Mouse (Mus musculus) embryonic stem cell, embryonic (primary cell): ENCODE measurements around the gene Rps9.

Experiments used
- CTCF ChIA-PET, 4 experiments: fragments of 300-600 bp in 2 of 4; fragments of 350-600 bp in 2 of 4; sonication (Branson Sonifier 250); formaldehyde crosslinking; loops; one replicate each; lab custom pipeline; 2022; ENCODE audit warnings: inconsistent platforms in 2 of 4; lab: Charles Lee
- POLR2A ChIA-PET, 4 experiments: fragments of 300-600 bp in 2 of 4; fragments of 350-600 bp in 2 of 4; sonication (Branson Sonifier 250); formaldehyde crosslinking; loops; one replicate each; lab custom pipeline; 2022; ENCODE audit warnings: antibody characterized with exemption in 4 of 4, inconsistent platforms in 1 of 4; lab: Charles Lee

Rps9 gene

DNA sequence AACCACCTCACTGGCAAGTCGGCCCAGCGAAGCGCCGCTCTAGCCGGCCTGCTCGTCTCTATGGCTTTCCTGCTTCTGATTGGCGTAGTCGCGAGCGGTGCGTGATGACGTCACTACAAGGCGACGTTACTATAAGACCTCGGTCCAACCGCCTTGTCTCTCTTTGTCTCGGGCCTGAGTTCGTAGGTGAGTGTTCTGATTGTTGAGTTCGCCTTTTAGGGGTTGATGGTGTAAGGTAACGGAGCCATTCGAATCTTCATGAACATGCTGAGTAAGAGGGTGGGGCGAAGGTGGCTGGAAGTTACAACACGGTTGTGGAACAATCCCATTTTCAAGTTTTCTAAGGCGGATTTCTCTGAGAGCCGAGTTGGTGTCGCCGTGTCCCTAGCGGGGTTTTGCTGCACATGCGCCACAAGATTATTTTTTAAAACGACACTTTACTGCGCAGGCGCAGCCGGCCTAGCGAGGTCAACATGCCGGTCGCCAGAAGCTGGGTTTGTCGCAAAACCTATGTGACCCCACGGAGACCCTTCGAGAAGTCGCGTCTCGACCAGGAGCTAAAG is at the start of gene Rps9:
Gene Rps9, plus strand, starts transcription at position 115 of the 563 bp plus-strand sequence.
- CTCF ChIA-PET, result no interaction called here

DNA sequence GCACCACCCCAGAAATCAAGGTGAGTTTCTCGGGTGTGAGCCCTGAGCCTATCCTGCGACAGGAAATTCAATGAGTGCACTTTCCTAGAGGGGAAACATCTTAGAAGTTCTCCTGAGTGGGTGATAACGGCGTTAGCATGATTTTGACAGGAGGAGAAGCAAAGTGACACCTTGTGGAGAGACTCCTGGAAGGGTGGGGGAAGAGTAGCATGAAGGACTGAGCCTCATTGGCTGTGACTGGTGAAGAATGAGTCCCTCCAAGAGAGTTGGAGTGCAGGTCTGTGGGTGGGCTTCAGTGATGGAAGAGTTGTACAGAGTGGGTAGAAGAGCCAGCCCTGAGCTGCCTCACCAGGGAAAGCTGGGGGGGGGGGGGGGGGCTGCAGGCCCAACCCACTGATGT is 46.8 kb upstream of the Rps9 start:
- CTCF ChIA-PET, result interaction anchor here in 3 of 4 experiments (0.7 to 1.2 kb wide), 3 partner anchors 10 to 217 kb away, joined by 3 to 10 read pairs (median 3); no protein-coding TSS in a partner anchor
- POLR2A ChIA-PET, result interaction anchor here (0.8 to 23.7 kb wide), 14 partner anchors 8 to 1255 kb away, joined by 3 to 772 read pairs (median 46); partner anchors contain the start of genes Cnot3 (in 3 of the 4), Leng1 (in 3 of the 4), Mboat7 (in 2 of the 4) and Tsen34 (in 2 of the 4)

More for the DNA sequence above, at the start of gene Rps9:
- POLR2A ChIA-PET, result interaction anchor here (0.6 to 14.5 kb wide), 25 partner anchors 10 to 808 kb away, joined by 3 to 650 read pairs (median 14); partner anchors contain the start of genes Mboat7 (in 3 of the 4), Tsen34 (in 3 of the 4), Cnot3 (in 2 of the 4) and Leng1 (in 2 of the 4)

DNA sequence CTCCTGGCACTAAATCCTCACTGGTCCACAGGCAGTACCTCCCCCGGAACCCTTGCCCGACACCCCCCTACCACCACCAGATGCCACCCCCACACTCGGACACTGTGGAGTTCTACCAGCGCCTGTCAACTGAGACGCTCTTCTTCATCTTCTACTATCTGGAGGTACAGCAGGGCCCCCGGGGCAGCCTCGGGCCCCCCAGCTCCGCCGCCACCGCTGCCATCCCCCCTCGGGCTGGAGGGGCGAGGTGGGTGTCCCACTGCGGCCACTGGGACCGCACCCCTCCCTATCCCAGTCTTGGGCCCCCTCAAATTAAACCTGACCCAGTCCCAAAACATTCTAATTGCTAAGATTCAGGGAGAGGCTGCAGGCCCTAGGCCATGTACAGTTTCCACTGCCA is 45.2 kb upstream of the Rps9 start:
- CTCF ChIA-PET, result interaction anchor here in 3 of 4 experiments (0.7 to 1.5 kb wide), 4 partner anchors 8 to 18 kb away, joined by 3 read pairs; partner anchors contain the start of gene Cnot3 (in 1 of the 3)
- POLR2A ChIA-PET, result interaction anchor here (0.6 to 23.7 kb wide), 21 partner anchors 8 to 951 kb away, joined by 3 to 772 read pairs (median 6); partner anchors contain the start of genes Cnot3 (in 4 of the 4), Mboat7 (in 3 of the 4), Tsen34 (in 3 of the 4) and Leng1 (in 2 of the 4)

DNA sequence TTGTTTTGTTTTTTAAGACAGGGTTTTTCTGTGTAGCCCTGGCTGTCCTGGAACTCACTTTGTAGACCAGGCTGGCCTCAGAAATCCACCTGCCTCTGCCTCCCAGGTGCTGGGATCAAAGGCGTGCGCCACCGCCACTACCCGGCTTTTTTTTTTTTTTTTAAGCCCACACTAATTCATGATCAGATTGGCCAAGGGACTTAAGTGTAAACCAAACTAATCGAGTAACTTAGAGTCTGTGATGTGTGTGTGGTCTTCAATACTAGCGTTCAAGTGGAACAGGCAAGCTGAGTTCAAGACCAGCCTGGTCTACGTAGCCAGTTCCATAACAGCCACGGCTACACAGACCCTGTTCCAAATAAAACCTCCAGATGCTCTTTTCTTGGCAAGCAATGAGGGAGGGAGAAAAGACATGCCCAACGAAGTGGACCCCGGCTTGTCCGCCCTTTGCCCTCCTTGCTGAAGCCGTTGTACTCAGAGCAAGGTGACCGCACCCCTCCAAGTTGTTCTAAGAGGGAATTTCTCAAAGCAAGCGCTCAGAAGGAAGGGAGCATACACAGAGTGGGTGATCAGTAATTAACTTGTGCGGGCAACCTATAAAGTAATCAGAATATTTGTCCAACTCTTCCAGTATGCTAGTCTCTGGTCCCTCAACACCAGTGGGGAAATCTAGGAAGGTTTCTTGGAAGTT is 39.1 kb upstream of the Rps9 start:
- POLR2A ChIA-PET, result interaction anchor here (0.5 to 9.5 kb wide), 77 partner anchors 9 to 1202 kb away, joined by 3 to 161 read pairs (median 5); partner anchors contain the start of genes Cnot3 (in 4 of the 4), Mboat7 (in 4 of the 4), Tsen34 (in 4 of the 4) and Ndufa3 (in 3 of the 4)
- CTCF ChIA-PET, result interaction anchor here in 2 of 4 experiments (0.6 to 2.5 kb wide), 10 partner anchors 10 to 862 kb away, joined by 3 to 11 read pairs (median 4); partner anchors contain the start of genes Cdc42ep5 (in 1 of the 2) and Cnot3 (in 1 of the 2)

DNA sequence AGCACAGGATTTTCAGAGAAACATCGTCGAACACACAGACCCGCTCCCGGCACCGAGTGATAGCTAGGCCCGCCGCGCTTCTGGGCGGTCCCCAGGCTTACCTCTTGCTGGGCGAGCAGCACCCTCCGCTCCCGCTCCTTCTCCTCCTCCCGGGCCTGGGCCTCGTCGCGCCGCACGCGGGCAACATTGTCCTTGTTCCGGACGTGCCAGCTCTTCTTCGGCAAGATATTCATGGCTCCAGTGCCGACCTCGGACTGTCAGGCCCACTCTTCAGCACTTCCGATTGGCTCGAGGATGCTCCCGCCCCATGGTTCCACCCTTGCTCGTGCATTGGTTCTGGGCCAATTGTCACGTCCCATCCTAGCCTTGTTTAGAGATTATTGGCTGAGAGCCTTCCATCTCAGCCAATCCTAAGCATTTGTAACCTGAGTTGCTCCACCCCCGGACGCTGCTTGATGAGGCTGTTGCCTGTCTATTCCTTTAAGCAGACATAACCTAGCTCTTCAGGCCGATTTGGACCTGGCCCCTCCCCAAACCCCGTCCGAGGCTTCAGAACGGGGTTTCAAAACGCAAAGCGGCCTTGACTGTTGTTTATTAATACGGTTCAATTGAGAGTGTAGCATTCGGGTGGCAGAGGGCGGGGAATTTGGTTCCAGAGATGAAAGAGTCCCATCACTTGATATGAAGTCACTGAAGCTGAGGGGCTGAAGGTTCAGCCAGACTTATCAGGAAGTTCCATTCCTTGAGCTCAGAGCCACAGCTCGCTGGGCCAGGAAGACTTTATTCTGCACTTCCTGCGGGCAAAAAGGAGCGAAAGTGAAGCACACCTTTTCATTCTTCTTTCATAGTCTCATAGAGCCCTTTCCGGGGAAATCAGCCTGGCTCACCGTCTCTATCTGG is 38.3 kb upstream of the Rps9 start, which contains the start of gene Leng1:
Gene Leng1, minus strand, starts transcription at position 626 of the 900 bp plus-strand sequence.
- ChIA-PET CTCF (interaction anchor here (0.6 to 2.5 kb wide), 14 partner anchors 7 to 861 kb away, joined by 3 to 11 read pairs (median 4); partner anchors contain the start of genes Cdc42ep5 (in 1 of the 4), Cnot3 (in 1 of the 4) and Ndufa3 (in 1 of the 4)), POLR2A (interaction anchor here (0.5 to 9.5 kb wide), 86 partner anchors 9 to 1348 kb away, joined by 3 to 161 read pairs (median 5); partner anchors contain the start of genes Cnot3 (in 4 of the 4), Mboat7 (in 4 of the 4), Tsen34 (in 4 of the 4) and Ndufa3 (in 3 of the 4))

DNA sequence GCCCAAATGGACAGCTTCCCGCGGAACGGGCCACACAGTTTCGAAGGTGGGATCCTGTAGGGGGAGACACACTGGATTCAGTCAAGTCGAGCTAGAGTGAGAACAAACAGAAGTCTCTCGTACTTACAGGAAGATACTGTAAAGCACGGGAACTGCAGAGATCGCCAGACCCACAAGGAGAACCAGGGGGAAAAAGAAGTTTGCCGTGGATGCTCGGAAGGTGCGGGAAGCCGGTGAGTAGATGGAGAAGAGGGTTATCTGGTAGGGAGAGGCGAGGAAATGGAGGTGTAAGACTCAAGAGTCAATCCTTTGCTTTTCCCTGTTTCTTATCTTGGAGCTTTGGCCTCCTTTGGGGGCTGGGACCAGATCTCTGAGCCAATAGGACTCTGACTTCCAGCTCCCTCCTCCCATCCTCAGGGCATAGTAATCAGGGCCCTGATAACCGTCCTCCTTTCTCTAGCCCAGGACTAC is 36.8 kb upstream of the Rps9 start:
- ChIA-PET CTCF (interaction anchor here (0.5 to 2.5 kb wide), 15 partner anchors 8 to 1493 kb away, joined by 3 to 11 read pairs (median 4); partner anchors contain the start of genes Mboat7 (in 1 of the 4), Ndufa3 (in 1 of the 4), Tnni3 (in 1 of the 4) and Tsen34 (in 1 of the 4)), POLR2A (interaction anchor here (0.6 to 9.5 kb wide), 45 partner anchors 8 to 1346 kb away, joined by 3 to 161 read pairs (median 6); partner anchors contain the start of genes Cnot3 (in 3 of the 4), Mboat7 (in 3 of the 4), Tsen34 (in 3 of the 4) and Ndufa3 (in 2 of the 4))

DNA sequence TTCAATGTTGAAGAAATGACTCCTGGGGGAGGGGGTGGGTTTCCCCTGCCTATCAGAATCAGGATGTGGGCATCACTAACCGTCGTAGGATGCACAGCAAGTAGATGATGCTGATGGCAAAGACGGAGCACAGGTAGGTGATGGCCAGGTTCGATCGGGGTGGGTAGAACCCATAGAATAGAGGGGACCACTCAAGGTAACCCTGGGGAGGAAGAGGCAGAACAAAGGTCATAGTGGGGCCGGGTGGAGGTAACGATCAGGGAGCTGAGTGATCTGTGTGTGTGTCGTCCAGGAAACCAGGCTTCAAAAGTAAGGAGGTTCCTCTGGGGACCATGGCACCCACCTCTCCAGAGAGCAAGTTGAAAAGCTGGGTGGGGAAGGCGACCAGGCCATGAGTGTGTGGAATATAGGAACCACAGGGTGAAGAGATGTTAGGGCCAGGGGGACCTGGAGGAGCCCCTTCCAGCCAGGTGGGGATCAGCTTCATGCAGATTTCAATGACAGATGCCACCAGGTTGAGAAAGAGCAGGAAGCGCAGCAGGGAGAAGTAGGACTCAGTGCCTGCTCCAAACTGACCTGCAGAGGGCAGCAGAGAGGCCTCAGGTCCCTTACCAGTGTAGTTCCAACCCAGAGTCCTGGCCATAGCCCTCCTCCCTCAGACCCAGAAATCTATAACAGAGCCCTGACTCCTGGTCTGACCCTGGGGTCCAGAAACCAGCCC is 29.1 kb upstream of the Rps9 start:
- ChIA-PET CTCF (interaction anchor here (0.6 to 2.0 kb wide), 11 partner anchors 9 to 796 kb away, joined by 3 to 11 read pairs (median 5); partner anchors contain the start of genes Mboat7 (in 3 of the 4), Tsen34 (in 3 of the 4) and Leng1 (in 2 of the 4)), POLR2A (interaction anchor here (0.6 to 11.1 kb wide), 18 partner anchors 8 to 327 kb away, joined by 3 to 172 read pairs (median 5); partner anchors contain the start of genes Leng1 (in 4 of the 4), Tsen34 (in 3 of the 4), Mboat7 (in 2 of the 4) and Cnot3 (in 1 of the 4))

DNA sequence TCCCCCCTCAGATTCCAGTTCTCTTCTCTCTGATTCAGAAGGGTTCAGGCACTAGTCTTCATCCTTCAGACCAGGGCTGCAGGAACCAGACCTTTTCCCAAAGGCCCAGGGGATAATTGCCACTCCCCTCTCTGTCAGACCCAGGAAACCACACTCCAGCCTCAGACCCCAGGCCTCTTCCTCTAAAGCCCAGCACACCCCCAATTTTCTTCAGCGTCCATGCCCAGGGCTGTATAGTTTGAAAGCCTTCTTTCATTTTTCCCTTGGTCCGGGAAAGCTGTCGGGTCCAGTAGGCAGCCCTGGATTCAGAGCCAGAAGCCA is 28.6 kb upstream of the Rps9 start:
- ChIA-PET CTCF (interaction anchor here in 3 of 4 experiments (0.6 to 2.0 kb wide), 10 partner anchors 8 to 852 kb away, joined by 3 to 11 read pairs (median 4); partner anchors contain the start of genes Mboat7 (in 2 of the 3) and Tsen34 (in 2 of the 3)), POLR2A (interaction anchor here (0.6 to 11.1 kb wide), 20 partner anchors 9 to 1138 kb away, joined by 3 to 172 read pairs (median 5); partner anchors contain the start of genes Leng1 (in 3 of the 4), Tsen34 (in 3 of the 4), Mboat7 (in 2 of the 4) and Cnot3 (in 1 of the 4))

DNA sequence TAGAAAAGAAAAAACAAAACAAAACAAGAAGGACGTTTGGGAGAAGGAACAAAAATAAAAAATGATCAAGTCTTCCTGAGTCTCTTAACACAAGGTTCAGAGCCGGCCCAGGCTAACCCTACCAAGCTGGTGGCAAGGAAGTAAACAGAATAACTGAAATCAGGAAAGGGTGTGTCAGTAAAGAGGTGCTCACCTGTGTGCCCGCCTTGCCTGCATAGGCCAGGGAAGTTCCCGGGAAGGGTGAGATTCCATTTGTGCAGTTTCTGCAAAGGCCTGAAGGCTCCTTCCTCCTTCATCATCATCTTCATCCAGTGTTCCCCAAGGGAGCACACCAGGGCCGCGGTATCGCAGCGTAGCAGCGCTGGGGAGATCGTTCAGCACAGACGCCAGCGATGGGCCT is 27.4 kb upstream of the Rps9 start:
- ChIA-PET CTCF (interaction anchor here in 3 of 4 experiments (0.5 to 1.5 kb wide), 5 partner anchors 10 to 795 kb away, joined by 3 to 4 read pairs (median 3); partner anchors contain the start of gene Cnot3 (in 1 of the 3)), POLR2A (interaction anchor here in 3 of 4 experiments (1.2 to 11.1 kb wide), 14 partner anchors 10 to 59 kb away, joined by 3 to 172 read pairs (median 13); partner anchors contain the start of genes Cnot3 (in 3 of the 3), Leng1 (in 2 of the 3), Mboat7 (in 2 of the 3) and Tsen34 (in 2 of the 3))

DNA sequence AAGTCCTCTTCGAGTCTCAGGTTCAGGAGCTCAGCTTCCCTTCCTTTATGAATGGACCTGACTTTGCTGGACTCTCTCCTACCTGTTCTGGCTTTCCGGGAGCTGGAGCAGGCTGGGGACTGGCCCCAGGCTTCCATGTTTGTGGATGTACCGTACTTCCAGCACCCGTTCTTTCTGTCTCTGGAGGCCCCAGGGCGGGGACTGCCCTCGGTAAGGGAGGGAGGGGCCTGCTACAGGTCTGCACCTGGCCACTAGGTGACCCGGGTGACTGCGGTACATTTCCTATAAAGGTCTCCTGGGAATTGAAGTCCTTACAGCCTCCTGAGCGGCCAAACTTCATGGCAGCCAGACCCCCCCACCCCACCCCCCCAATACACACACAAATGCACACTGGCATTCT is 26.5 kb upstream of the Rps9 start, which contains the start of gene Tmc4:
Gene Tmc4, minus strand, starts transcription at position 212 of the 400 bp plus-strand sequence.
- CTCF ChIA-PET, result interaction anchor here in 2 of 4 experiments (0.9 to 1.5 kb wide), 5 partner anchors 13 to 750 kb away, joined by 3 to 7 read pairs (median 3); partner anchors contain the start of genes Cnot3 (in 1 of the 2) and Tsen34 (in 1 of the 2)
- POLR2A ChIA-PET, result interaction anchor here (0.6 to 11.1 kb wide), 20 partner anchors 11 to 203 kb away, joined by 3 to 172 read pairs (median 4); partner anchors contain the start of genes Cnot3 (in 3 of the 4), Leng1 (in 3 of the 4), Mboat7 (in 3 of the 4) and Tsen34 (in 3 of the 4)

DNA sequence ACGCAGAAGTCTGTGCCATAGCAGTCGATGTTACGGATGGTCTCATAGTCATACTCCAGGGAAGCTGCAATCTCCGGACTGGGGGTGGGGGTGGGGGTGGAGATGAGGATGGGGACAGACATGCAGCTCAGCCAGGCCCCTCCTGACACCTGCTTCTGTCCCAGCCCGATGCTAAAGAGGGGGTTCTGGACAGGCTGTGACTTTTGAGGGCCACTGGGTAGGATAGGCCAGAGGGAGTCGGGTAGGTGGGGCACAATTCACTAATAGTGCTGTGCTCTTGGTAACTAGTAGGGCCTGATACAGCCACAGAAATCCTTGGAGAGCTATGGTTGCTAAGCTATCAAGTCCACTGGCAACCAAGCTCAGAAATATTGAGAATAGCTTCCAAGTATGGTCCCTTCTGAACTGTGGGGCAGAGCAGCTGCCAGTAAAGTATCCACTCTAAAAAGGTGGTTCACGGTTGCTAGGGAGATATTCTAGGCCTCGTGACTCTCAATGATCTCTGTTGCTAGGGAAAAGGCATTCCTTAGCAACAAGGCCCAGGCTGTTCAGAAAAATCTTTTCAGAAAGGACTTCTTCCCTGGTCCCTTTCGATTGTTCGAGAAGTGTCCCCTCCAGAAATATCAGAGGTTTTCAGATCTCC is 19.8 kb upstream of the Rps9 start:
- ChIA-PET CTCF (interaction anchor here in 2 of 4 experiments (1.0 to 1.1 kb wide), 2 partner anchors 9 to 12 kb away, joined by 3 read pairs; no protein-coding TSS in a partner anchor), POLR2A (interaction anchor here (0.6 to 18.6 kb wide), 20 partner anchors 9 to 787 kb away, joined by 3 to 650 read pairs (median 6); partner anchors contain the start of genes Mboat7 (in 4 of the 4), Tsen34 (in 3 of the 4), Leng1 (in 2 of the 4) and Cnot3 (in 1 of the 4))

DNA sequence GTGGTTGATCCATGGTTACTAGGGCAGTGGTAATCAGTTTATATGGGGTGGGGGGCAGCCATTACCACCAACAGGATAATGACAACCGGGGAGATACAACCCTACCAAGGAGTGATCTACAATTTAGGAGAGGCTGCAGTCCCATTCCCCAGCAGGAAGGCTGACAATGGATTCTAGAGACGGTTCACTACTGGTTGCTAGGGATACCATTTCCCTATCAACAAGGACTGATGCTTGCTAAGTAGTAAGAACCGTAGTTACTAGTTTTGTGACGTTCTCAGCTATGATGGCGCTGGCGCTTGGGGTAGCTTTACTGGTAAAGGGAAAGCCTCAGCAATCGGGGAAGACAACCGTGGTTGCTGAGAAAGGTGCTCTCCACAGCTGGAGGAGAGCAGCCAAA is 19.1 kb upstream of the Rps9 start:
- POLR2A ChIA-PET, result interaction anchor here (0.6 to 18.6 kb wide), 17 partner anchors 8 to 786 kb away, joined by 3 to 650 read pairs (median 6); partner anchors contain the start of genes Mboat7 (in 3 of the 4), Tsen34 (in 3 of the 4), Cnot3 (in 1 of the 4) and Leng1 (in 1 of the 4)
- CTCF ChIA-PET, result interaction anchor here in 1 of 4 experiments (1.1 kb wide), 1 partner anchor 13 kb away, joined by 3 read pairs; no protein-coding TSS in a partner anchor

DNA sequence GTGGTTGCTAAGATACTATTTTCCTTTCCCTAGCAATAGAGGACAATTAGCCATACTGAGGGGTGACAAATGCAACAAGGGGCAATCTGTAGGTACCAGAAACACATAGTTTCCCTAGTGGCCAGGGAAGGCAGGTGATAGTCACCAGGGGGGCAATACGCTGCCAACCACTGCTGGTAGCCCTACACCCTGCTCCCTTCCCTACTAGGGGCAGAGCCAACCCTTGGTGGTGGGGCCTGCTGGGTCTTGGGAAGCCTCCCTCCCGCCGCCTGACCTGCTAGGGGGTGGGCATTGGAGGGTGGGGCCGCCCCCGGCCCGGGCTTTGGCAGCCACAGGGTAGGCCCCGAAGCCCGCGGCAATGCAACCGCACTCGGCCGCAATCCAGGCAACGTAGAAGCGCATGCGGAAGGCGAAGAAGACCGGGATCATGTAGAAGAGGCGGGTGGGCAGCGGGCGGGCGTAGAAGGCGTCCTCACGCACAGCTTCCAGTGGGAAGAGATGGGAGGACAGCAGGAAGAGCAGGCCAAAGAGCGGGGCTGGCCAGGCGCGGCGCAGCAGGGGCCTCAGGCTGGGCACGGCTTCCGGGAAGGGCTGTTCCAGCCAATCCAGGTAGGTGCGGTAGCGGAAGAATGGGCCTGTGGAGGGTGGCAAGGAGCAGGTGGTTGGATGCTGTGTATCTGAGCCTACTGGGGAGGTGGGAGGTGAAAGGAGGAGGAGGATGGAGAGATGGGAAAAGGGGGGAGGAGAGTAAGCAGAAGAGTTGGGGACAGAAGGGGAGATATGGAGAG is 18.2 kb upstream of the Rps9 start:
- ChIA-PET POLR2A (interaction anchor here (0.6 to 18.6 kb wide), 22 partner anchors 7 to 69 kb away, joined by 3 to 650 read pairs (median 4); partner anchors contain the start of genes Mboat7 (in 3 of the 4), Tsen34 (in 3 of the 4), Cnot3 (in 2 of the 4) and Leng1 (in 1 of the 4)), CTCF (interaction anchor here in 1 of 4 experiments (1.0 kb wide), 1 partner anchor 10 kb away, joined by 3 read pairs; no protein-coding TSS in a partner anchor)
